Mouse (Mus musculus): Measurements from ENCODE around the gene Oog3.

Oog3 gene

GRCm38 (mm10) chr4:144162563-144162962 lies at the start of gene Oog3:
Oog3 (minus strand) TSS chr4:144162663.
- in situ Hi-C loops (cut with MseI, MboI) = no loop called here

- in situ Hi-C loops (cut with MseI, MboI) = loop anchor here in 1 of 2 experiments (5.0 kb wide), 1 partner anchor 373 kb away; the partner anchor contains the start of gene Gm13084
Observed at GRCm38 (mm10) chr4:144190419-144190818, 28.0 kb upstream of the Oog3 start, which contains the start of gene Oog2. Oog2 (plus strand) TSS chr4:144190719.
